Mouse (Mus musculus) WW6 (cell line): ENCODE results near the gene Timm13.
A peak's percentile ranks its signal among the peaks of the same experiment; 100 is the strongest.

Experiments used
- DNase-seq: peaks from one replicate; pipeline ENCODE4 v3.0.0-alpha.2; 2013; ENCODE audit warnings: low read depth, low spot score

The Timm13 gene

GRCm38 (mm10) chr10:80932700-80933420 is 32.1 kb upstream of the Timm13 start:
- no peak for DNase-seq

GRCm38 (mm10) chr10:80932206-80932605 is 31.4 kb upstream of the Timm13 start:
- no peak for DNase-seq

GRCm38 (mm10) chr10:80931695-80932094 is 30.9 kb upstream of the Timm13 start:
- no peak for DNase-seq

GRCm38 (mm10) chr10:80931153-80931671 is 30.4 kb upstream of the Timm13 start:
- DNase-seq, result no peak

- no peak for DNase-seq
Measured at GRCm38 (mm10) chr10:80930361-80931152, 29.8 kb upstream of the Timm13 start.

GRCm38 (mm10) chr10:80929299-80930226 is 28.8 kb upstream of the Timm13 start, which contains the start of gene Gadd45b:
Gene Gadd45b, plus strand, starts transcription at chr10:80930073.
- peak; percentile 92 for DNase-seq

- DNase-seq, result peak; percentile 78
Measured at GRCm38 (mm10) chr10:80928586-80929298, 28.0 kb upstream of the Timm13 start.

- DNase-seq, result no peak
Measured at GRCm38 (mm10) chr10:80925472-80925871, 24.7 kb upstream of the Timm13 start.

GRCm38 (mm10) chr10:80921923-80922322 is 21.2 kb upstream of the Timm13 start:
- DNase-seq, result no peak

GRCm38 (mm10) chr10:80917779-80918434 is 17.1 kb upstream of the Timm13 start, which contains the start of gene Lmnb2:
Gene Lmnb2, minus strand, starts transcription at chr10:80918245.
- no peak for DNase-seq

- DNase-seq, result peak; percentile 76
Measured at GRCm38 (mm10) chr10:80917336-80917778, 16.6 kb upstream of the Timm13 start.

GRCm38 (mm10) chr10:80915736-80916135 is 15.0 kb upstream of the Timm13 start:
- DNase-seq, result no peak

GRCm38 (mm10) chr10:80915260-80915659 is 14.5 kb upstream of the Timm13 start:
- DNase-seq, result no peak

- no peak for DNase-seq
Measured at GRCm38 (mm10) chr10:80914253-80914656, 13.5 kb upstream of the Timm13 start.

- no peak for DNase-seq
Measured at GRCm38 (mm10) chr10:80913364-80914011, 12.7 kb upstream of the Timm13 start.

GRCm38 (mm10) chr10:80911891-80912290 is 11.1 kb upstream of the Timm13 start:
- DNase-seq, result no peak

GRCm38 (mm10) chr10:80911354-80911753 is 10.6 kb upstream of the Timm13 start:
- DNase-seq, result no peak

- no peak for DNase-seq
Measured at GRCm38 (mm10) chr10:80909375-80910162, 8.8 kb upstream of the Timm13 start.

GRCm38 (mm10) chr10:80904709-80905108 is 3.9 kb upstream of the Timm13 start:
- DNase-seq, result no peak
